Mouse (Mus musculus) testis, postnatal 10 days (tissue): ENCODE measurements around the gene Crip2.
A peak's percentile ranks its signal among the peaks of the same experiment; 100 is the strongest.

Experiments used
- DNase-seq: peaks from one replicate; pipeline ENCODE4 v3.0.0; 2021; ENCODE audit warnings: low spot score

Crip2 gene

DNA sequence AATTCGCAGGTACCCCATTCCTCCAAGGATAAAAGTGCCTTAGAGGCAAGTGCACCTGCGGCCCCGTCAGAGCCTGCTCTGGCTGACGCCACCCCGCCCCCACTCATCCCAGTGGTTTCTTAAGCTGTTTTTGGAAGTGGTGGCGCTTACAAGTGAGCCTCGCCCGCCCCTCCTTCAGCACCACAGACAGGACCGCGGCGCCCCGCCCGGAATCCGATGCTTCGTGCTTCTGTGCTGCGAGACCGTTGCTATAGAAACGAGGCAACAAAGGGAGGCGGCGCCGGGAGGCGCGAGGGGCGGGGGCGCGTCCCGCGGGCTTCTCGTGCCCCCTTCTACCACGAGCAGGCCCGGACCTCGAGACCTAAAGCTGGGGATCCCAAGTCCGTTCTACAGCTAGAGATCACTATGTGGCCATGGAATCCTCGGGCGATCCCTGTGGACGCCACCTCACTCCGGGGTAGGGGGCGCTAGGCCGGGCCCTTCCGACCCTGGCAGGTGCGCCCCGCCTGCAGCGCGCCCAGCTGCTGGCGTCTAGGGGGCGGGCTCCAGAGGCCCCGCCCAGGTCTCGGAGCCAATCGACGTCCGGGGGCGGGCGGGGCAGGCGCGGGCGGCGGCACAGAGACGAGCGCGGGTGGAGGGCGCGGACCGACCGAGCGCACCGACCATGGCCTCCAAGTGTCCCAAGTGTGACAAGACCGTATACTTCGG is at the start of gene Crip2:
TSS of gene Crip2 (plus strand) at position 329 of the 708 bp plus-strand sequence.
- DNase-seq = peak; percentile 86

DNA sequence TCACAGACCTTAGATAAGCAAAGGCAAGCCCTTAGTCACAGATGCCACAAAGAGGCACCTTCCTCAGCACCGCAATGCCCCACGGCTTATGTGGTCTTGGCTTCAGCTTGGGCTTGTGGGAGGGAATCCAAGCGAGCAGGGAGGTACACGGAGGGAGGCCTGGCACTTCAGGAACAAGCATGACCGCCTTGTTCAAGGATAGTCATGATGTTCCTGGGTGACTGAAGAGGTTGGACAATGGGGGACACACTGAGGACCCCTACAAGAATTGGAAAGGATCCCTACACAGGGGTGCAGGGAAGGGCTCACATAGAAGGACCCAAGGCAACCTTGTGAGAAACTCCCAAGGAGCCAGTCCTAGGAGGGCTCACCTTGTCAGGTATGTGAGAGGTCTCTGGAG is 43.0 kb upstream of the Crip2 start:
- no peak for DNase-seq

DNA sequence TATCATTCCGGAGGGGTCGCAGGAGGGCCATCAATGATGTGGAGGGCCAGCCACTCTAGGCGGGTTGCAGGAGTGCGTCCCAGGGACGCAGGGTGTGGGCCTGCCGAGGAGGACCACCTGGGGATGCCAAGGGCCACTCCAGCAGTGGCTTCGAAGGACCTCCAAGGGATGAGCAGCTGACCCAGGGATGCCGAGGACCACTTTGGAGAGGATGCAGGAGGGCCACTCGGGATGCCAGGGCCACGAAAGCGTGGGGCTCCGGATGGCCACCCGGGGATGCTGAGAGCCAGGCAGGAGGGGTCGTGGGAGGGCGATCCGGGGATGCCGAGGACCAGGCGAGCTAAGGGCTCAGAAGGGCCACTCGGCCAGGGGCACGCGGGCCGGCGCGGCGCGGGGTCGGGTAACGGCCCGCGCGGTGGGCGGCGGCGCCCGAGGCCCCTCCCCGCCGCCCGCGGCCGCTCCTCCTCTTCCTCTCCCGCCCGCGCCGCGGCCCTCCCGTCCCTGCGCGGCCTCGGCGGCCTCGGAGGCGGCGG is 42.2 kb upstream of the Crip2 start, which contains the start of gene Mta1:
TSS of gene Mta1 (plus strand) at position 530 of the 533 bp plus-strand sequence.
- DNase-seq = peak; percentile 75

DNA sequence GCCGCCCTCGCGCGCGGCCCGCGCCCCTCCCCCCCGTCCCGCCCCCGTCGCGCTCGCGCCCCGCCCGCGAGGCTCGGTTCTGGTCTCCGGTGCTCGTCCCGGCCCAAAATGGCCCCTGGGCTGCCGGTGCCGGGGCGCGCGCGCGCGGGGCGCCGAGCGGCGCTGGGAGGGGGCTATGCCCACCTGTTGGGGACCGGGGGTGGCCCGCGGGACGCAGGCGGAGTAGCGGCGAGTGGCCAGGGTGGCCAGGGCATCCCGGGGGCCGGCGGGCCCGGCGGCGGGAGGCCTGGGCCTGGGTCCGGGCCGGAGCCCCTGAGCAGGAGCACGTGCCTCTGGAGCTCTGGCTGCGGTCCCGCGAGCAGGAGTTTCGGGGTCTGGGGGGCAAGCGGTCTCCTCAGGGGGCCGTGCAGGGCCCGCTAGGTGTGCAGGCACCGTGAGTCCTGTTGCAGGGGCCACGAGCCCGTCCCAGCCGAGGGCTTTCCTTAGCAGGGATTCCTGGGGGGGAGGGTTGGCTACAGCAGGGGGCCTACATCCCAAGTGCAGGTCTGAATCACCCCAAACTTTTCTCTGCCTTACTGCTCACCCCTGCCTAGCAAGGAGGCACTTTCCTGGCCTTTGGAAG is 41.4 kb upstream of the Crip2 start:
- no peak for DNase-seq

DNA sequence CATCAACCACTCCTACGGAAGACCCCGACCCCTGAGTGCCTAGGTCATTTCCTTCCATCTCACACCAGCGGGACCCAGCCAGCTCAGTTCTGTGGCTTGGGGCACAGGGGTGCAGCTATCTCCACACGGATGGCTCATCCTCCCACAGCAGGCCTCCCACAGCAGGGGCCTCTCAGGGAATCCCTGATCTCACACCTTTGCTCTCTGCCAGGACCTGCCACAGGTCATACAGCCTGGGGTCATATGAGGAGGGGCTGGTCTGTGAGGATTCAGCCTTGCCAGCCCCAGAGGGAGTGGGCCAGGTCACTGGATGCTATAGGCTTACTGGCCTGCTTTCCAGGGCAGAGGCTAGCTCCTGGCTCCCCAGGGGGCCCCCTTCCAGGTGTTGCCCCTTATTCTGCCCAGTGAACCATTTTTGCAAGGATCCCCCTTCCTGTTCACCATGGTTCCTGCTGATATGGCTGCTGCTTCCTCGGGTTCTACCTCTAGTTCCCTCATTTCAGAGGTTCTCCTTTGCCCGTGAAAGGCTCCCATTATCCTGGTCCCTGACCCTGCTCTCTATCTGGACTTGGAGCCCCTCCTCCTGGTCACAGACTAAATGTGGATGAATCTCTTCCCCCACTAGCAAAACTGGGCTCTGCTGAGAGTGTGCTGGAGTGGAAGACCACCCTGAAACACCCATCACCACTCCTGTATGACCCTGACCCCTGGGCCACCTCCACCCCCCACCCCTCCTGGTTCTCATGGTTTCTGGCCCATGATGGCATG is 40.4 kb upstream of the Crip2 start:
- no peak for DNase-seq

DNA sequence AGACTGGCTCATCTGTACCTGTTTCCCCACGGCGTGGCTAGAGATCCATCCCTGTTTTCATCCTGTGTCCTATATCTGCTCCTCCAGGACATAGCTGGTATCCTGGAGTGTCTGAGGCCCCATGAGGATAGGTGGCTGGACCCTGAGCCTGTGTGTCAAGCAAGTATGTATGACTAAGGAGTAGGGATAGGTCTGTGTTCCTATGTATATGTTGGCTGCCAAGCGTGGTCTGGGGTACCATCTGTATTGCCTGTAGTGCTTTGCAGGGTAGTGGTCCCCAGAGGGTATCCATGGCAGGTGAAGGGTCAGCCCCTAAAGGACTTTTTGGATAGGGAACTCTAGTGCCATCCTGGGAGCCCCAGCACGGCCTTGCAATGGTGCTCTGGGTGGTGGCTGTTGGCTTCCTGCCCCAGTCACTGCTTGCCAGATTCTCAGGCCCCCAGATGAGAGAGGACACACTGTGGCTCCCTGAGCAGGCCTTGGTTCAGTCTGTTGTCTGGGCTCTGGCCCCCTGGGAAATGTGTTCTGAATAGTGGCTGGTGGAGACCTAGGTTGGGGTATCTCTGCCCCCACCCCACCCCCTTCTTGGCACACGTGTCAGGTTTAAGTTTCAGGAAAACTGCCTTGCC is 39.5 kb upstream of the Crip2 start:
- DNase-seq = no peak

DNA sequence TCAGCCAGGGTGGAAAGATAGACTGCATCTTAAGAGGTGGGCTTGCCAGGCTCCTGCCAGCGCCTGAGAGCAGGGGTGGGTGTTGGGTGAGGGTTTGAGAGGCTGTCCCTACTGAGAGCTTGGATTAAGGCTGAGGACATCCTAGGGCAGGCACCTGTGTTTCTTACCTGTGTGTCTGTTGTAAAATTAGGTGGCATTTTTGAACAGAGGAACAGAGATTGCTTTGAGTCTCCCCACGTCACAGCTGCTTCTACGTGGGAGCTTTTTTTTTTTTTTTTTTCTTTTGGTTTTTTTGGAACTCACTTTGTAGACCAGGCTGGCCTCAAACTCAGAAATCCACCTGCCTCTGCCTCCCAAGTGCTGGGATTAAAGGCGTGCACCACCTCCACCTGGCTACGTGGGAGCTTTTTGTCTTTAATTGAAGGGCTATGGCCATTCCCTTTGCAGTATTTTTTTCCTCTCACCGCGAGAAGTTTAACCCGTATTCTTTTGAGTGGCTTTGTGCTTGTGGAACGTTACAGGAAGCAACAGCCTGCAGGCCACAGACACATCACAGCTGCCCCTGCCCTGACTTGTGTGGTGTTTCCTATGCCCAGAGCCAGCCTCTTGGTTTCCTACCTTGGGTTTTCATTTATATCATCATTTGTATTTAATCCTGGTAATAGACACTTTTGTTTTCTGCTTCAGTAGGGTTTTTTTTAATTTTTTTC is 38.6 kb upstream of the Crip2 start:
- no peak for DNase-seq

DNA sequence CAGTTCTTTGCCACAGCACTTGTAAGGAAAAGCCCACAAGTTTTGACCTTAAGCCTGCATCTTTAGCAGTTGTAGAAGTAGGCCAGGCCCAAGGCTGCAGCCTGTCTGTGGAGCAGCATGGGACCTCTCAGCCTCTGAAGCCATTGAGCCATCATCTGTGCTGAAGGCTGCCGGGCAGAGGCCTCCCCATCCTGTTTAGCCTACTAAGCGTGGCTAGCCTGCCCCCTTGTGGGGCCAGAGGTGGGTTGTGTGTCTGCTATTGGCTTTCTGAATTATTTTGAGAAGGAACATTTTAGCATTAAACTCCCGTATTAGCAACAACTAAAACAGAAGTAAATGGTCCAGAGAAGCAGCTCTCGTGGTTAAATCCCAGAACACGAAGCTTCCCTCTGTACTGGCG is 37.6 kb upstream of the Crip2 start:
- peak; percentile 73 for DNase-seq

DNA sequence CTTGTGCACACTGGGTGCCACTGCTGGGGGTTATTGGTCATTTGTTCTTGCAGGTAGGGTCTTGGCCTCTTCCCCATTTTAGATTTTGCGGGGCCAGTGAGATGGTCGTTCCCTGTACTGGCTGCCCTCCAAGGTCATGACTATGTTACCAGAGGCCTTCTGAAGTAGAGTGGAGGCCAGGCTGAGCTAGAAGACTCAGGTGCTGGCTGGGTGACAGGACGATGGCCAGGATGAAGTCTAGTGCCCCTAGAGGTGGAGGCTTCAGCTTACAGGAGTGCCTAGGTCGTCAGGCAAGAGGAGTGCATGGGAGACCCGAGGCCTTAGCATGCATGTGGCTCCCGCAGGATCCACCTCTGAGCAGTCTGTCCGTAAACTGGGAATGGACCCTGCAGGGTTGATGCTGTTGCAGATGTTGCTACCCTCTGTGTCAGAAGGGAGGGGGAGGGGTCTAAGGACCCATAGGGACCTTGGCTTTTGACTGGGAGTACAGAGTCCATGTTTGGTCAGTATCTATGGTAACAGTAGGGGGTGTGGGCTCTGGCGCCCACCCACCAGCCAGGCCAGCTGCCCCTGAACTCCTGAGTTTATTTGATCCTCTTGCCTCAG is 36.1 kb upstream of the Crip2 start:
- DNase-seq = no peak

DNA sequence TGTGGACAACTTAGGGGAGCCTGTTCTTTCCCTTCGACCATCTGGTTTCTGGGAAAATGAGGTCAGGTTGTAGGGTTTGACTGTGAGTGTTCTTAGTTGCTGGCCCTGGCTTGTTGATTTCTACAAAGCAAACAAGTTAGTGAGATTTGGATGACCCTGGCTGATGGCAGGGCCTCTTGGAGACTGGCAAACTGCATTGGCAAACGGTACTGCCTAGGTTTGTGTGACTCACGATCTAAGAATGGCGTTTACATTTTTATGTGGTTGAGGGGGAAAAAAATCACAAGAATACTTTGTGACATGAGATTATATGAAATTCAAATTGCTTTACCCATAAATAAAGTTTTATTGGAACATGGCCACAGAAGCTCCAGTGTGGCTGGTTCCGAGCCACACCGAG is 33.6 kb upstream of the Crip2 start:
- DNase-seq = no peak

DNA sequence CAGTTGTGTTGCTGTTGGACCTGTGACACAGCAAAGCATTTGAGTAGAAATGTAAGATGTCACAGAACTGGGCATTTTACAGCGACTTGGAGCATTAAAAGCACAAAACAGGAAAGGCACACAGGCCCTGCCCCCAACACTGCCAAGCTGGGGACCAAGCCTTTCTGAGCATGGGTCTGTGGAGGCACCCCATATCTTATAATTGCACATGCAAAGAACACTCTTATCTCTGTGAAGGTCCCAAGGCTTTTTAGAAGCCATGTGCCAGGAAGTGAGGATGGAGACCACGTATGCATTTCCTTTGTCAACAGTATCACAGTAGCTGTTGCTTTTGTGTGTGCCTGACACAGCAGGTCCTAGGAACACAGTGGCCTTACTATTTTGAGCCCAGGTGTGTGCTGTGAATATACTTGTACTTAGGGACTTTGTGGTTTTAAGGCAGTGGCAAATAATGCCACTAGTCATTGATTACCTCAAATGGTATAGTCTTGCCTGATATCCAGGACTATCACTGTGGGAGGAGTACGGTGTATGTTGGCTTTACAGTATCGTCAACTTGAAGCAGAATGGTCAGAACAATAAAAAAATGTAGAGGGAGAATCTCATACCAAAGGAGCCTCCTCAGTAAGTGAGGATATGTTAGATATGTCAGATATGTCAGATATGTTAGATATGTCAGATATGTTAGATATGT is 32.5 kb upstream of the Crip2 start:
- no peak for DNase-seq

DNA sequence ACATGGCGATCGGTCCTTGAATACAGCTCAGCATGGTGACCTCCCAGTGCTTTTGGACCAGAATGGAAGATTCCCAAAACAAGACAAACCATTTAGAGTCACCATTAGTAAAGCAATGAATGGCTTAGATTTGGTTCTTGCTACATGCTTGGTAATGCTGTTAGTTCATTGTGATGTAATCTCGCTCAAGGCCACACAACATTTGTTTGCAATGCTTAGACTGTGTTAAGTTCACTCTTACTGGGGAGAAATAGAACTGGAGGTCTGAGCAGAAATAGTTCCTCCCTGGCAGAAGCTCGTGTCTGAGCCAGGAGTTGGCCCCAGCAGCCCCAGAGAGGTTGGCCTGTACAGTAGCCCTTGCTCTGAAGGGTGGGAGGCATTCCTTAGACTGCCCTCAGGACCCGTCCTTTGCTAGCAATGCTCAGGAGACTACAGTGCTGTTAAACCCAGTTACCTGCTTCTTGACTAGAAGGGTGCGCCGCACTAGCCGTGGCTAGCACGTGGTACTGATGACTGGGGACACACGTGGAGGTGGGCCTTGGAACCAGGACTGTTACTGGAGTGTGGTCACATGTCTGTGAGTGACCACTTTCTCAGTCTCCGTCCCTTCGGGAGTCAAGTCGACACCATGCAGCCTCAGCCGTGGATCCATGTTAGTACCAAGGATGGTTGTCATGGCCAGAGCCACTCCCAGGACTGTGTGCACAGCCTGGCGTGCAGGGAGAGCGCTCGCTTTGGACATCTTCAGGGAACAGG is 31.3 kb upstream of the Crip2 start:
- no peak for DNase-seq

DNA sequence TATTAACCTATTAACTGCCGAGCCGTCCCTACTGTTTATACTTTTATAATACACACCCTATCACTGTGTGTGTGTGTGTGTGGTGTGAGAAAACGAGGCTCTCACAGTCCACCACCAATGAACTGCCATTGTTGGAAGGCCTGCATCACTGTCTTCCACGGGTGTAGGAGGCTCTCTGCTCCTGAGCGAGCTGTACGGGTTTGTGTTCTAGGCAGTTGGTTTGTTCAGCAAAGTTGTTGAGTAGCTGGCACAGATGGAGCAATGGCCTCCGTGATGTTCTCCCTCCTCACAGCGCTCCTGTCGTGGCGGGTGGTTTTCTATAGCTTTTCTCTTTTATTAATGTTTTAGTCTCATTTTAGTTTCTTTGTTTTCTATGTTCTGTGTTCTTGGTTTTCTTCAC is 30.2 kb upstream of the Crip2 start:
- no peak for DNase-seq

DNA sequence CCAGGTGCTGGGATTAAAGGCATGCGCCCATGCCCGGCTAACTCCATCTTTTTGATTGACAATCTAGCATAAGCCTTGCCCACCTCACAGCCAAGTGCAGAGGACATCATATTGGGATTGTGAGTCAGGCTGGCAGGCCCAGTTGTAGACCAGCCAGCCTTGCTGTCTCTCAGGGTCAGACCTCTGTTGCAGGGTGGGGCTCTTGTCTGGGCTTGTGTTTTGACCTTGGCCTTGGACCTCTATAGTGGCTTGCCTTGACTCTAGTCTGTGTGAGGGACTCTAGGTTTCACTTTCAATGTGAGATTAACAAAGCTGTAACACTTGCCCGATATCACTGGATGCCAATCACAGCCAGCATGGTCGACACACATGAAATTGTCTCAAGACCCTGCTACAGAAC is 25.9 kb upstream of the Crip2 start:
- DNase-seq = no peak

DNA sequence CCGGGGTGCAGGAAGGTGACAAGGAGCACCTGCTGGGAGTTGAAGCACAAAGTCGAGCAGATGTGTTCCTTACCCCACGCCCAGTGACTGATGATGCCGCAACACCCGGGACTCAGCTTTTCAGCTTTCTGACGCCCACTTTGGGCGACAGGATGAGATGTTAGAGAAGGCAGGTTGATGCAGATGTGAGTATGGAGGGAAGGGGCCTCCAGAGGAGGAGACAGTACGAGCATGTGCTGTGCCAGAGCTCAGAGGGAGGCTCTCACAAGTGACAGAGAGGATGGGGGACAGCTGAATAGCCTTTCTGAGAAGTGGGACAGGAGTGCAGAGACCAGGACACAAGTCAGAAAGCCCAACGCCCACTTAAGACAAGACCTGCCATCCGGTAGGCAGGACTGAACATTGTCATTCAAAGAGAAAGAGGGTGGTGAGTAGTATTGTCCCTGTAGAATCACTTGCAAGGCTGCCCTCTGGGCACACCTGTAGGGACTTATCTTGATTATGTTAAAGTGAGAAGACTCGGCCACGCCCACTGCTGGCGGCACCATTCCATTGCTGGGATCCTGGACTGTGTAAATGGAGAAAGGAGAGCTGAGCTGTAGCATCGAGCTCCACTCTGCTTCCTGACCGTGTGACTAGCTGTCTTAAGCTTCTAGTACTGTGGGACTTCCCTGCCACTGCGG is 25.0 kb upstream of the Crip2 start:
- DNase-seq = no peak

DNA sequence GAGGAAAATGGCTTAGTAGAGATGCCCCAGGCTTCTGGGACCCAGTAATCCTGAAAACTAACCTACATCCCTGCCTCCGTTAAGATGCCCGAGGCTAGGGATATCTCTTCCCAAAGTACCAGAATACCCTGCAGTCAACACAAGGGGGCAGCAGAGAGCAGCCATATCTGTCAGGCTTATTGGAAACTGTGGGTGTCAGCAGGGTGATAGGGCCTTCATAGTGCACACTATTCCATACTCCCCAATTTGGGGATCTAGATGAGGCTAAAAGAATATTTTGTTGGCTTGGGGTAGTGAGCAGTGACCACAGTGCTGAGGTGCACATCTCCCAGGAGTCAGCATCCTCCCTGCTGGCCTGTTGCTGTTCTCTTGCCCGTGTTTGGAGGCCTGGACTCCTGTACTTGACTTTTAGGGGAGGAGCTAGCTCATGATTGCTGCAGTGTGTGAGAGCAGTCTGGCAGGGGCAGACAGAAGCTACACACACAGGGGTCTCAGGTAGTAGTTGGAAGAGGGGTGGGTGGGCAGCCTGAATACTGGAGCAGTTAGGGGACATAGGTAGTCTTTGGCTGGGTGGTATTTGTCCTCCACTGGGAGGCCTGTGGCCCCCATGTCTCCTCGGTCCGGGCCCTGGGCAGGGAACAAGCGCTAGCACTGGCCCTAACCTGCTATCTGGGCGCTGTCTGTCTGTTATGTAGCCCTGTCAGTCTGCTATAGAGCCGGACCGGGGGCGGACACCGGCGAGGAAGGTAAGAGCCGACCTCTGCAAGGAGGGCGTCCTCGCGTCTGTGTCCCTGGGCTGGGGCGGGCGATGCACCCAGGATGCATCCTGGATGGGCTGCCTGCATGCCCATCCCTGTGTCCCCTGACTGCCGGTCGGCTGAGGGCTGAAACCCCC is 20.3 kb upstream of the Crip2 start:
- peak; percentile 89 for DNase-seq

DNA sequence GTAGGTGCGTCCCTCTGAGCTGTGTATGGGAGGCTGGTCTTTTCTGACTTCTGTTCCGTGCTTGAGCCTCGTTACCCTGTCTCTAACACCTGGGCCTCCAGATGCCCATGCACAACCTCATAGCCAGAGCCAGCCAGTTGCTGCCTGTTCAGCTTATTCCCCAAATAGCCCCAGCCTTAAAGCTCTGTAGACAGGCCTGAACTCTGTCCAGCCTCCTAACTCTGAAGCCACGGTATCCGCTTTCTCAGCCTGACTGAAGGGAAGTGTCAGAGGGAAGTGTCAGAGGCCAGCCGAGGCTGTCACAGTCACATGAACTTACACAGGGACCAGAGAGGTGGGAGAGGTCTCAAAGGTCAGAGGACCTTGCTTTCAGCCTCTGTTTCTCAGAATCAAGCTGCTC is 15.3 kb upstream of the Crip2 start:
- no peak for DNase-seq

DNA sequence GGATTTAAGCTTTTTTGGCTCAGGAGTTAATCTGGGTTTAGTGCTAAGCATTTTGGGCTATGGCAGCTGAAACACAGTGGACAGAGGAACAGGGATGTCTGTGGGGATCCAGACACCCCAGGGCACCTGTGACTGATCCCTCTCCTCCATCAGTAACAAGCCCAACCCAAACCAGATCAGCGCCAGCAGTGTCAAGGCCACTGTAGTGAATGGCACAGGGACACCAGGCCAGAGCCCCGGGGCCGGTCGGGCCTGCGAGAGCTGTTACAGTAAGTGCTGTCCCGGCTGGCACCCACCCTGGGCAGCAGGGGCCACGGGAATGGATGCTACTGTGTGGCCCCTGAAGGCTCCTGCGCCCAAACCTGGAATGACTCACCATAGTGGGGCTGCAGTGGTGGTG is 9.3 kb upstream of the Crip2 start:
- DNase-seq = no peak
